ENCODE assay signal across 29 mouse cellular contexts in the genomic region with DNA sequence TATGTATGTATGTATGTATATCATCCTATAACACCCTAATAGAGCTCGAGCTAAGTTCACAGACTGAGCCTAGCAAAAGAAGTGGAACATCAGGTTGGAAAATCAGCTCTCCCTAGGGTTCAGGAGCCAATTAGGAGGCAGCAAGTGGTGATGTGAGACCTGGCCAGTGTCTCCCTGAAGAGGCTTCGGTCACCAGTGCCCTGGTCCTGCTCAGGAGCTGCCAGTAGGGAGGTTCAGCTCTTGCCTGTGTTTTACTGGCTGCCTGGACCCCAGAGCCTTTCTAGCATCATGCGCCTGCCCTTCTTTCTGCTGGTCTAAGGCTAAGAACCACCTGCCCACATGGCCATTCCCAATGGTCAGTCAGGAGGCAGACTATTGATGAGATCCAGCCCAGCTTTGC. TPM values are rescaled to one million over a fixed set of nuclear protein-coding genes. Genes with fewer than 3 reads are reported as not detected.
"Had no signal": no experiment of that assay in that cellular context is flagged by ENCODE, and none has a peak within 500 bp of the region (broad histone marks: within the 10 kb centered on the region; RNA-seq: fewer than 3 reads in every experiment).

No protein-coding gene starts in this region.

- H3K4me2 ChIP-seq: heart, embryonic 11.5 days; heart, embryonic 13.5 days; heart, embryonic 15.5 days; hindbrain, embryonic 13.5 days; hindbrain, embryonic 15.5 days; kidney, embryonic 15.5 days; limb, embryonic 13.5 days; limb, embryonic 15.5 days; liver, embryonic 12.5 days had no signal

- H3K4me3 ChIP-seq: heart, embryonic 13.5 days; heart, embryonic 15.5 days; hindbrain, embryonic 13.5 days; hindbrain, embryonic 15.5 days; kidney, embryonic 15.5 days; limb, embryonic 13.5 days; limb, embryonic 15.5 days; liver, embryonic 12.5 days had no signal

- H3K9ac ChIP-seq: forebrain, postnatal 0 days; heart, embryonic 13.5 days; heart, embryonic 15.5 days; hindbrain, embryonic 13.5 days; hindbrain, embryonic 15.5 days; kidney, embryonic 15.5 days; limb, embryonic 13.5 days; limb, embryonic 15.5 days; liver, embryonic 12.5 days had no signal

- ATAC-seq: intestine, embryonic 16.5 days; liver, embryonic 12.5 days had no signal

- DNase-seq: forebrain, postnatal 0 days; gastrocnemius, postnatal 14 days; gastrocnemius, postnatal 36 days; heart, adult 18-20 months; heart, postnatal 14 days; kidney, adult 11 months; kidney, adult 2 months; kidney, adult 9 months; kidney, postnatal 14 days; kidney, postnatal 36 days; layer of hippocampus, adult 9-11 months; layer of hippocampus, postnatal 36 days; left cerebral cortex, postnatal 4 days had no signal

- H3K36me3 ChIP-seq: heart, embryonic 13.5 days; heart, embryonic 15.5 days; hindbrain, embryonic 13.5 days; hindbrain, embryonic 15.5 days; kidney, embryonic 15.5 days; limb, embryonic 13.5 days; limb, embryonic 15.5 days; liver, embryonic 12.5 days had no signal

- H3K9me3 ChIP-seq: heart, embryonic 15.5 days; hindbrain, embryonic 13.5 days; hindbrain, embryonic 15.5 days; kidney, embryonic 15.5 days; limb, embryonic 13.5 days; limb, embryonic 15.5 days; liver, embryonic 12.5 days had no signal

- H3K4me1 ChIP-seq: hindbrain, embryonic 13.5 days; hindbrain, embryonic 15.5 days; kidney, embryonic 15.5 days; limb, embryonic 13.5 days; liver, embryonic 12.5 days had no signal

- H3K27ac ChIP-seq: heart, embryonic 13.5 days; heart, embryonic 15.5 days; hindbrain, embryonic 13.5 days; hindbrain, embryonic 15.5 days; hindbrain, postnatal 0 days; kidney, embryonic 15.5 days; kidney, postnatal 0 days; limb, embryonic 13.5 days; limb, embryonic 15.5 days; liver, embryonic 12.5 days had no signal

- H3K27me3 ChIP-seq: heart, embryonic 13.5 days; heart, embryonic 15.5 days; hindbrain, embryonic 13.5 days; hindbrain, embryonic 15.5 days; kidney, embryonic 15.5 days; limb, embryonic 13.5 days; limb, embryonic 15.5 days; liver, embryonic 12.5 days had no signal

RNA-seq across cellular contexts. Expression of gene Rasgef1a, which starts 35.3 kb away (rescaled TPM):
- total RNA-seq: hematopoietic stem cell, adult 5-6 weeks; liver, adult 2 months had no signal
- polyA plus RNA-seq: hindbrain, embryonic 11.5 days; limb, embryonic 11.5 days; liver, embryonic 12.5 days had no signal
